Mouse (Mus musculus) spleen, adult 2 months (tissue): Measurements from ENCODE around the gene Peli2.

Source experiments
- CTCF ChIP-seq: fragments of 200-500 bp; IDR thresholded peaks from 2 replicates; pipeline ENCODE4 v1.5.1; 2011; ENCODE audit warnings: mild to moderate bottlenecking, inconsistent platforms; ENCODE audit not compliant: insufficient read depth, insufficient read length, insufficient replicate concordance; ENCODE audit errors: extremely low read depth
- POLR2A ChIP-seq: fragments of 200-500 bp; IDR thresholded peaks from 2 replicates; pipeline ENCODE4 v1.6.1; 2011; ENCODE audit warnings: low read depth, low read length, inconsistent platforms

DNA sequence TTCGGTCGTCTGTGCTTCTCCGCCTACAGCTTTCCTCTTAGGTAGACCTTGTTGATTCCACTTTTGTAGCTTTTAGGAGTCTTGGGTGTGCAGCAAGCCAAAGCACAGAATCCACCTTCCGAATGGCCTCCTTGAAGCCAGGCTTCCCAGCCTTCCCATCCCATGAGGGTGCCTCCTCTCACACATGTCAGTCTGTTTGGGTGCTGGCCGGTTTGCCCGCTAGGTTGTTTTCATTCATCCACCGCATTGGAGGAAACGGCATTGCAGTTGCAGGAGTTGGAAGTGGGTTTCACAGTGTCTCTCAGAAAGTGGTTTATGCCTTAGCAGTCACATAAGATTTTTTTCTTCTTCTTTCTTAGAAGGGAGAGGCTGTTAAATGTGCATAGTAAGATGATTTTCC lies 17.1 kb downstream of the Peli2 start:
- TF ChIP-seq CTCF (no peak), POLR2A (no peak)
